Mouse (Mus musculus): Measurements from ENCODE around the gene Pik3cd. TPM values are rescaled to one million over a fixed set of nuclear protein-coding genes. Genes with fewer than 3 reads are reported as not detected.

The Pik3cd gene
- polyA plus RNA-seq, 1 experiment, result 11.7 TPM

- Histone ChIP-seq H3K36me3 (ENCODE audit: control insufficient read depth, insufficient read depth, low read length) (peaks cover 13% of the 10 kb centered on the region; the same call in 1 of the 2 replicates), H3K4me1 (ENCODE audit: control insufficient read depth, insufficient read depth, insufficient read length, low read length) (peaks cover 10% of the 10 kb centered on the region), H3K27ac (ENCODE audit: insufficient read depth, low read depth, low read length) (no peak overlapping the region), H3K4me3 (ENCODE audit: low read depth, low read length) (no peak overlapping the region), H3K27me3 (ENCODE audit: control insufficient read depth, insufficient read depth, low read length) (no peaks in the 10 kb centered on the region)
- 87% methylated on average over 6 of the region's 6 CpGs for WGBS
- TF ChIP-seq CTCF (IDR thresholded peaks at IDR 0.05; ENCODE audit: extremely low read depth, insufficient read length, insufficient replicate concordance, low read depth, low read length) (no peak), POLR2A (IDR thresholded peaks at IDR 0.05; ENCODE audit: low read depth, low read length) (no peak)
These were observed 31.4 kb upstream of the Pik3cd start for GRCm38 (mm10) chr4:149733748-149734147.

GRCm38 (mm10) chr4:149732800-149733199, 30.4 kb upstream of the Pik3cd start:
- H3K27me3 ChIP-seq (ENCODE audit: control insufficient read depth, insufficient read depth, low read length), result no peaks in the 10 kb centered on the region
- 71% methylated on average over 10 of the region's 10 CpGs for WGBS
- H3K27ac ChIP-seq (ENCODE audit: insufficient read depth, low read depth, low read length), result no peak overlapping the region
- no peak overlapping the region for H3K4me3 ChIP-seq (ENCODE audit: low read depth, low read length)
- H3K4me1 ChIP-seq (ENCODE audit: control insufficient read depth, insufficient read depth, insufficient read length, low read length), result peaks cover 10% of the 10 kb centered on the region
- peaks cover 15% of the 10 kb centered on the region; the same call in 1 of the 2 replicates for H3K36me3 ChIP-seq (ENCODE audit: control insufficient read depth, insufficient read depth, low read length)
- no peak for TF ChIP-seq POLR2A (IDR thresholded peaks at IDR 0.05; ENCODE audit: low read depth, low read length)
- no peak for TF ChIP-seq CTCF (IDR thresholded peaks at IDR 0.05; ENCODE audit: extremely low read depth, insufficient read length, insufficient replicate concordance, low read depth, low read length)

- WGBS, result 79% methylated on average over 3 of the region's 3 CpGs
- TF ChIP-seq CTCF (IDR thresholded peaks at IDR 0.05; ENCODE audit: extremely low read depth, insufficient read length, insufficient replicate concordance, low read depth, low read length) (no peak), POLR2A (IDR thresholded peaks at IDR 0.05; ENCODE audit: low read depth, low read length) (no peak)
- H3K4me3 ChIP-seq (ENCODE audit: low read depth, low read length), result no peak overlapping the region
- peaks cover 9% of the 10 kb centered on the region for H3K4me1 ChIP-seq (ENCODE audit: control insufficient read depth, insufficient read depth, insufficient read length, low read length)
- no peaks in the 10 kb centered on the region for H3K27me3 ChIP-seq (ENCODE audit: control insufficient read depth, insufficient read depth, low read length)
- H3K27ac ChIP-seq (ENCODE audit: insufficient read depth, low read depth, low read length), result no peak overlapping the region
- H3K36me3 ChIP-seq (ENCODE audit: control insufficient read depth, insufficient read depth, low read length), result peaks cover 19% of the 10 kb centered on the region
These were observed 29.9 kb upstream of the Pik3cd start for GRCm38 (mm10) chr4:149732313-149732712.

- no peak overlapping the region for H3K4me3 ChIP-seq (ENCODE audit: low read depth, low read length)
- H3K27ac ChIP-seq (ENCODE audit: insufficient read depth, low read depth, low read length), result no peak overlapping the region
- H3K4me1 ChIP-seq (ENCODE audit: control insufficient read depth, insufficient read depth, insufficient read length, low read length), result no peaks in the 10 kb centered on the region; the same call in 1 of the 2 replicates
- 49% methylated on average over 7 of the region's 7 CpGs for WGBS
- TF ChIP-seq POLR2A (IDR thresholded peaks at IDR 0.05; ENCODE audit: low read depth, low read length), result no peak
- no peak for TF ChIP-seq CTCF (IDR thresholded peaks at IDR 0.05; ENCODE audit: extremely low read depth, insufficient read length, insufficient replicate concordance, low read depth, low read length)
- no peaks in the 10 kb centered on the region for H3K27me3 ChIP-seq (ENCODE audit: control insufficient read depth, insufficient read depth, low read length)
- H3K36me3 ChIP-seq (ENCODE audit: control insufficient read depth, insufficient read depth, low read length), result peaks cover 27% of the 10 kb centered on the region
These were observed 28.5 kb upstream of the Pik3cd start for GRCm38 (mm10) chr4:149730827-149731226.

GRCm38 (mm10) chr4:149728810-149729209, 26.4 kb upstream of the Pik3cd start:
- Histone ChIP-seq H3K27ac (ENCODE audit: insufficient read depth, low read depth, low read length) (no peak overlapping the region), H3K36me3 (ENCODE audit: control insufficient read depth, insufficient read depth, low read length) (peaks cover 27% of the 10 kb centered on the region), H3K27me3 (ENCODE audit: control insufficient read depth, insufficient read depth, low read length) (no peaks in the 10 kb centered on the region), H3K4me1 (ENCODE audit: control insufficient read depth, insufficient read depth, insufficient read length, low read length) (no peaks in the 10 kb centered on the region; the same call in 1 of the 2 replicates), H3K4me3 (ENCODE audit: low read depth, low read length) (no peak overlapping the region)
- TF ChIP-seq CTCF (IDR thresholded peaks at IDR 0.05; ENCODE audit: extremely low read depth, insufficient read length, insufficient replicate concordance, low read depth, low read length), result no peak
- TF ChIP-seq POLR2A (IDR thresholded peaks at IDR 0.05; ENCODE audit: low read depth, low read length), result no peak
- WGBS, result 81% methylated on average over 8 of the region's 8 CpGs

GRCm38 (mm10) chr4:149727636-149728035, 25.3 kb upstream of the Pik3cd start:
- TF ChIP-seq POLR2A (IDR thresholded peaks at IDR 0.05; ENCODE audit: low read depth, low read length) (no peak), CTCF (IDR thresholded peaks at IDR 0.05; ENCODE audit: extremely low read depth, insufficient read length, insufficient replicate concordance, low read depth, low read length) (no peak)
- Histone ChIP-seq H3K27ac (ENCODE audit: insufficient read depth, low read depth, low read length) (no peak overlapping the region), H3K27me3 (ENCODE audit: control insufficient read depth, insufficient read depth, low read length) (no peaks in the 10 kb centered on the region), H3K36me3 (ENCODE audit: control insufficient read depth, insufficient read depth, low read length) (peaks cover 27% of the 10 kb centered on the region), H3K4me1 (ENCODE audit: control insufficient read depth, insufficient read depth, insufficient read length, low read length) (no peaks in the 10 kb centered on the region; the same call in 1 of the 2 replicates), H3K4me3 (ENCODE audit: low read depth, low read length) (no peak overlapping the region)
- WGBS, result 97% methylated on average over 5 of the region's 5 CpGs

- no peak overlapping the region for H3K27ac ChIP-seq (ENCODE audit: insufficient read depth, low read depth, low read length)
- peak; percentile 77 for TF ChIP-seq CTCF (IDR thresholded peaks at IDR 0.05; ENCODE audit: extremely low read depth, insufficient read length, insufficient replicate concordance, low read depth, low read length)
- TF ChIP-seq POLR2A (IDR thresholded peaks at IDR 0.05; ENCODE audit: low read depth, low read length), result no peak
- WGBS, result 58% methylated on average over 15 of the region's 15 CpGs
- H3K4me3 ChIP-seq (ENCODE audit: low read depth, low read length), result no peak overlapping the region
- H3K36me3 ChIP-seq (ENCODE audit: control insufficient read depth, insufficient read depth, low read length), result peaks cover 29% of the 10 kb centered on the region
- no peaks in the 10 kb centered on the region for H3K27me3 ChIP-seq (ENCODE audit: control insufficient read depth, insufficient read depth, low read length)
- no peaks in the 10 kb centered on the region for H3K4me1 ChIP-seq (ENCODE audit: control insufficient read depth, insufficient read depth, insufficient read length, low read length)
These were observed 23.4 kb upstream of the Pik3cd start for GRCm38 (mm10) chr4:149725661-149726350.
